Mouse (Mus musculus): ENCODE measurements around the gene Add1. TPM values are rescaled to one million over a fixed set of nuclear protein-coding genes. Genes with fewer than 3 reads are reported as not detected.

Gene Add1
- polyA plus RNA-seq (2012; rRNA removed) = 31.5 and 40.8 TPM in 2 replicates

GRCm38 (mm10) chr5:34573268-34574221, at the start of gene Add1:
Gene Add1 (plus strand): TSS chr5:34573664.
- H3K4me1 ChIP-seq (ENCODE audit: control insufficient read depth, insufficient read depth, low read length) = peaks cover 2% of the 10 kb centered on the region
- no peaks in the 10 kb centered on the region for H3K27me3 ChIP-seq (ENCODE audit: control insufficient read depth, insufficient read depth, low read length)
- TF ChIP-seq POLR2A (IDR thresholded peaks at IDR 0.05; ENCODE audit: control insufficient read depth, low read depth, low read length) (peak; percentile 80), CTCF (IDR thresholded peaks at IDR 0.05; ENCODE audit: control insufficient read depth, insufficient read depth, insufficient replicate concordance, low read depth, low read length) (no peak; the same call in 1 of the 2 replicates)
- no peaks in the 10 kb centered on the region for H3K36me3 ChIP-seq (ENCODE audit: control insufficient read depth, insufficient read depth, low read length)
- peak within 1 kb of the TSS; percentile 95 for H3K4me3 ChIP-seq (ENCODE audit: control insufficient read depth, low read depth, low read length)
- H3K27ac ChIP-seq (ENCODE audit: control insufficient read depth, insufficient read depth, low read depth, low read length) = peak within 1 kb of the TSS; percentile 97

GRCm38 (mm10) chr5:34523958-34524485, 49.4 kb upstream of the Add1 start:
- Histone ChIP-seq H3K27me3 (ENCODE audit: control insufficient read depth, insufficient read depth, low read length) (no peaks in the 10 kb centered on the region), H3K4me3 (ENCODE audit: control insufficient read depth, low read depth, low read length) (no peak overlapping the region), H3K27ac (ENCODE audit: control insufficient read depth, insufficient read depth, low read depth, low read length) (no peak overlapping the region), H3K36me3 (ENCODE audit: control insufficient read depth, insufficient read depth, low read length) (no peaks in the 10 kb centered on the region), H3K4me1 (ENCODE audit: control insufficient read depth, insufficient read depth, low read length) (peaks cover 21% of the 10 kb centered on the region)
- TF ChIP-seq POLR2A (IDR thresholded peaks at IDR 0.05; ENCODE audit: control insufficient read depth, low read depth, low read length) (no peak), CTCF (IDR thresholded peaks at IDR 0.05; ENCODE audit: control insufficient read depth, insufficient read depth, insufficient replicate concordance, low read depth, low read length) (no peak)

GRCm38 (mm10) chr5:34524511-34524910, 49.0 kb upstream of the Add1 start:
- peaks cover 21% of the 10 kb centered on the region for H3K4me1 ChIP-seq (ENCODE audit: control insufficient read depth, insufficient read depth, low read length)
- no peaks in the 10 kb centered on the region for H3K36me3 ChIP-seq (ENCODE audit: control insufficient read depth, insufficient read depth, low read length)
- H3K4me3 ChIP-seq (ENCODE audit: control insufficient read depth, low read depth, low read length) = no peak overlapping the region
- TF ChIP-seq POLR2A (IDR thresholded peaks at IDR 0.05; ENCODE audit: control insufficient read depth, low read depth, low read length) = no peak
- no peak for TF ChIP-seq CTCF (IDR thresholded peaks at IDR 0.05; ENCODE audit: control insufficient read depth, insufficient read depth, insufficient replicate concordance, low read depth, low read length)
- H3K27me3 ChIP-seq (ENCODE audit: control insufficient read depth, insufficient read depth, low read length) = no peaks in the 10 kb centered on the region
- no peak overlapping the region for H3K27ac ChIP-seq (ENCODE audit: control insufficient read depth, insufficient read depth, low read depth, low read length)

- Histone ChIP-seq H3K4me1 (ENCODE audit: control insufficient read depth, insufficient read depth, low read length) (peaks cover 14% of the 10 kb centered on the region), H3K4me3 (ENCODE audit: control insufficient read depth, low read depth, low read length) (peak within 1 kb of the TSS; percentile 79), H3K27ac (ENCODE audit: control insufficient read depth, insufficient read depth, low read depth, low read length) (peak within 1 kb of the TSS; percentile 10), H3K36me3 (ENCODE audit: control insufficient read depth, insufficient read depth, low read length) (no peaks in the 10 kb centered on the region), H3K27me3 (ENCODE audit: control insufficient read depth, insufficient read depth, low read length) (no peaks in the 10 kb centered on the region)
- TF ChIP-seq CTCF (IDR thresholded peaks at IDR 0.05; ENCODE audit: control insufficient read depth, insufficient read depth, insufficient replicate concordance, low read depth, low read length) (no peak), POLR2A (IDR thresholded peaks at IDR 0.05; ENCODE audit: control insufficient read depth, low read depth, low read length) (peak; percentile 77)
Observed at GRCm38 (mm10) chr5:34525663-34526476, 47.6 kb upstream of the Add1 start, which contains the start of gene Sh3bp2. Gene Sh3bp2 (plus strand): TSS chr5:34525838.

- TF ChIP-seq POLR2A (IDR thresholded peaks at IDR 0.05; ENCODE audit: control insufficient read depth, low read depth, low read length) = no peak
- no peak for TF ChIP-seq CTCF (IDR thresholded peaks at IDR 0.05; ENCODE audit: control insufficient read depth, insufficient read depth, insufficient replicate concordance, low read depth, low read length)
- Histone ChIP-seq H3K27ac (ENCODE audit: control insufficient read depth, insufficient read depth, low read depth, low read length) (no peak overlapping the region), H3K4me1 (ENCODE audit: control insufficient read depth, insufficient read depth, low read length) (peaks cover 8% of the 10 kb centered on the region), H3K27me3 (ENCODE audit: control insufficient read depth, insufficient read depth, low read length) (no peaks in the 10 kb centered on the region), H3K4me3 (ENCODE audit: control insufficient read depth, low read depth, low read length) (peak overlapping the region; percentile 79), H3K36me3 (ENCODE audit: control insufficient read depth, insufficient read depth, low read length) (no peaks in the 10 kb centered on the region)
Observed at GRCm38 (mm10) chr5:34526477-34526775, 47.0 kb upstream of the Add1 start.

GRCm38 (mm10) chr5:34527352-34527751, 46.1 kb upstream of the Add1 start:
- H3K27ac ChIP-seq (ENCODE audit: control insufficient read depth, insufficient read depth, low read depth, low read length) = no peak overlapping the region
- peaks cover 2% of the 10 kb centered on the region for H3K4me1 ChIP-seq (ENCODE audit: control insufficient read depth, insufficient read depth, low read length)
- no peaks in the 10 kb centered on the region for H3K27me3 ChIP-seq (ENCODE audit: control insufficient read depth, insufficient read depth, low read length)
- no peak overlapping the region for H3K4me3 ChIP-seq (ENCODE audit: control insufficient read depth, low read depth, low read length)
- TF ChIP-seq CTCF (IDR thresholded peaks at IDR 0.05; ENCODE audit: control insufficient read depth, insufficient read depth, insufficient replicate concordance, low read depth, low read length) (no peak), POLR2A (IDR thresholded peaks at IDR 0.05; ENCODE audit: control insufficient read depth, low read depth, low read length) (no peak)
- H3K36me3 ChIP-seq (ENCODE audit: control insufficient read depth, insufficient read depth, low read length) = no peaks in the 10 kb centered on the region

GRCm38 (mm10) chr5:34528724-34529123, 44.7 kb upstream of the Add1 start:
- no peak overlapping the region for H3K4me3 ChIP-seq (ENCODE audit: control insufficient read depth, low read depth, low read length)
- peaks cover 4% of the 10 kb centered on the region for H3K4me1 ChIP-seq (ENCODE audit: control insufficient read depth, insufficient read depth, low read length)
- no peaks in the 10 kb centered on the region for H3K36me3 ChIP-seq (ENCODE audit: control insufficient read depth, insufficient read depth, low read length)
- H3K27ac ChIP-seq (ENCODE audit: control insufficient read depth, insufficient read depth, low read depth, low read length) = no peak overlapping the region
- no peak for TF ChIP-seq CTCF (IDR thresholded peaks at IDR 0.05; ENCODE audit: control insufficient read depth, insufficient read depth, insufficient replicate concordance, low read depth, low read length)
- no peak for TF ChIP-seq POLR2A (IDR thresholded peaks at IDR 0.05; ENCODE audit: control insufficient read depth, low read depth, low read length)
- H3K27me3 ChIP-seq (ENCODE audit: control insufficient read depth, insufficient read depth, low read length) = no peaks in the 10 kb centered on the region
